Mouse (Mus musculus) E14TG2a.4 (cell line): Measurements from ENCODE around the gene Dnah7a.
"Not testable (repeated sequence)": the region's sequence is repeated elsewhere in the genome, so short reads cannot be mapped to it uniquely, and the experiment has no call there.

Source experiments
- H3K27me3 ChIP-seq: 2 replicates; pipeline ENCODE4 v1.6.1; 2014; ENCODE audit warnings: low read length, control low read depth; ENCODE audit not compliant: insufficient read depth
- H3K36me3 ChIP-seq: 2 replicates; pipeline ENCODE4 v1.6.1; 2014; ENCODE audit warnings: low read length, control low read depth; ENCODE audit not compliant: insufficient read depth
- H3K4me1 ChIP-seq: replicated peaks from 2 replicates; pipeline ENCODE4 v1.6.1; 2014; ENCODE audit warnings: low read depth, low read length, control low read depth
- H3K4me3 ChIP-seq: replicated peaks from 2 replicates; pipeline ENCODE4 v1.5.1; 2014; ENCODE audit warnings: mild to moderate bottlenecking, low read length
- H3K9me3 ChIP-seq: 2 replicates; pipeline ENCODE4 v1.6.1; 2014; ENCODE audit warnings: low read length, control low read depth
- CTCF ChIP-seq: conservative IDR thresholded peaks from 2 replicates; pipeline ENCODE4 v1.5.1; 2014; ENCODE audit warnings: low read length
- NANOG ChIP-seq: IDR thresholded peaks from 2 replicates; pipeline ENCODE4 v1.6.1; 2014; ENCODE audit warnings: borderline replicate concordance, low read length, mixed read lengths
- POU5F1 ChIP-seq: IDR thresholded peaks from 2 replicates; pipeline ENCODE4 v1.6.1; 2014; ENCODE audit warnings: low read length, borderline replicate concordance

Gene Dnah7a

DNA sequence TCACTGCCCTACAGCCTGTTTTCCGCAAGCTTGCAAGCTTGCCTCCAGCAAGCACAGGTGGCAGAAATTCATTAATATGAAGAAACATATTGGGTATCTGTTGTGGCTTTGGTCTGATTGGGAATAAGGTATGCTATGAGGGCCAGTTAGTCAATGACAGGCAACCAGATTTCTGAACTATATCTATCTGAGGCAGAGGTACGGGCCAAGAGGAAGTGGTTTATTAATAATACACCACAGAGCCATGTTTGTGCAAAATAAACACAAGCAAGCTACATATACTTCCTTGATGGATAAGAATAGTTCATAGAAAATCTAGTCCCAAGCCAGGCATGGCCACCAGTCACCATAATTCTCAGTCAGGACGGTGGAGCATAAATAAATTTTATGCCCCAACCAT lies 328.9 kb downstream of the Dnah7a start:
- TF ChIP-seq CTCF (no peak), NANOG (no peak), POU5F1 (no peak)

DNA sequence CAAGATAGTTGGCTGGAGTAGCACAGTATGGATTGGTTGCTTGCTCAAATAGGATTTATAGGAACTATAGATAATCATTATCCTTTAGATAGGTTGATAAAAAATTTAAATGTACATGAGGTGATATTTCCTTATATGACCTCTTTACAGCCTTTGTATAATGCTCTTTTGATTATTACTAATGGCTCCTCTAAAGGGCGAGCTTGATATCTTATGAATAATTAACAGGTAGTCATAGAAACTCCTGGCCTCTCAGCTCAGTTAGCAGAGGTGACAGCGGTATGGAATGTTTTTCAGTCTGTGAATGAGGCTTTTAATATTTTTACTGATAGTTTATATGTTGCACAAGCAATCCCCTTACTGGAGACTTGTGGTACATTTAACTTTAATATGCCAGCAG lies 330.6 kb downstream of the Dnah7a start:
- not testable (repeated sequence) for H3K36me3 ChIP-seq

More for the DNA sequence above, 328.9 kb downstream of the Dnah7a start:
- H3K36me3 ChIP-seq, result no peaks in the 10 kb centered on the region
- no peak overlapping the region for H3K4me3 ChIP-seq
- H3K4me1 ChIP-seq, result no peaks in the 10 kb centered on the region
- H3K27me3 ChIP-seq, result no peaks in the 10 kb centered on the region
- peaks cover 35% of the 10 kb centered on the region for H3K9me3 ChIP-seq

DNA sequence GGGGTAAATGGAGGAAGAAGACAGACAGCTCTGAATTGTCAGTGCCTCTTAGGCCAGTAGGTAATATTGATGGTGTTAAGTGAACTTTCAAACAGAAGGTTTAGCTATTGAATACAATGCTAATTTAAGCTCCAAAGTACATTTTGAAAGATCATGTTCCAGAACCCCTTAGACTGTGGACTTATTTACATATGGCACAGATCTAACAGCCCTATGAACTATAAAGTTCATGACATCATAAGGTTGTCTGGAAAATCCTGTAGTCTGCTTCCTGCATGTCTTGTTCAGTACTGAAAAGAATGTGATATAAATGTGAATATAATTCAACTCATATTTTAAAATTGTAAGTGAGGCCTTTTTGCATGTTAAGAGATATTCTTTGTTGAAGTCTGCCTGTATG lies 347.6 kb downstream of the Dnah7a start:
- Histone ChIP-seq H3K4me1 (no peaks in the 10 kb centered on the region), H3K9me3 (no peaks in the 10 kb centered on the region), H3K27me3 (no peaks in the 10 kb centered on the region), H3K4me3 (no peak overlapping the region), H3K36me3 (no peaks in the 10 kb centered on the region)
- TF ChIP-seq CTCF, result no peak
- no peak for TF ChIP-seq NANOG
- TF ChIP-seq POU5F1, result no peak

More for the DNA sequence above, 330.6 kb downstream of the Dnah7a start:
- H3K4me3 ChIP-seq, H3K27me3 ChIP-seq, H3K4me1 ChIP-seq: not testable (repeated sequence)
- peaks cover 52% of the 10 kb centered on the region for H3K9me3 ChIP-seq

DNA sequence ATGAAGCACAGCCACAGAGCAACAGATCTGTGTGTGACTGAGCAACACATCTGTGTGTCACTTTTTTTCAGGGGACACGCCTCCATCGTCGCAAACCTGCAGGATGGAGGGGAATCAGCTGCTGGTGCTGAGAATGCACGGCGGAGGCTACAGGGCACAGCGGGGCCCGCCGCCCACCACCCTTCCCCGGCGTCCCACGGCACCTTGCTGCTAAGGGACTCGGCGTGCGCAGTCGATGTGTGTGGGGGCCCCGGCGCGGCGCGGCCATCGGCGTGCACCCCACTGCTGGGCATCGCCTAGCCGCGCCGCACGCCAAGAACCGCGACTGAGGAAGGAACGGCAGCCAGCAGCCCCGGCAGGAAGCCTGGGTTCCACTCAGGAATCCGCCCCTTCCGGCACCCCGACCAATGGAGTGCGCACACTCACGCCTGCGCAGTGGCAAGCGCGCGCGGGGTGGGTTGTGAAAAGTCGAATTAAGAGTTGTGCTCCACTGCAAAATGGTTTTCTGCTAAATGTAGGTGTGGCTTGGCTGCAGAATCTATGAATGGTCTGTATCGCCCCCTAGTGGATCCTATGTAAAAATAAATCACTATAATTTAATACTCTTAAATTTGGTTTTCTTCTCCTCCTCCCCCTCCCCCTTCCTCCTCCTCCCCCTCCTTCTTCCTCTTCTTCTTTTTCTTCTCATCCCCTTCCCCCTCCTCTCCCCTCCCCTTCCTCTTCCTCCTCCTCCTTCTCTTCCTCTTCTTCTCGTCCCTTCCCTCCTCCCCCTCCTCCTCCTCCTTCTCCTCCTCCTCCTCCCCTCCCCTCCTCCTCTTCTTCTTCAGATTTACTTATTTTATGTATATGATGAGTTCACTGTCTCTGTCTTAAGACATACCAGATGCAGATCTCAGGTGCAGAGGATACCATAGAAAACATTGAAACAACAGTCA lies 354.0 kb downstream of the Dnah7a start, which contains the start of the genes Asdurf, Gm28551 and Asnsd1:
TSS of gene Asdurf (minus strand) at position 293 of the 935 bp plus-strand sequence.
TSS of gene Gm28551 (minus strand) at position 341 of the 935 bp plus-strand sequence.
TSS of gene Asnsd1 (minus strand) at position 426 of the 935 bp plus-strand sequence.
- Histone ChIP-seq H3K9me3 (peaks cover 5% of the 10 kb centered on the region; the same call in 1 of the 2 replicates), H3K4me3 (peak within 1 kb of the TSS; percentile 95), H3K27me3 (no peaks in the 10 kb centered on the region), H3K4me1 (peaks cover 9% of the 10 kb centered on the region), H3K36me3 (peaks cover 22% of the 10 kb centered on the region)
- no peak for TF ChIP-seq POU5F1
- TF ChIP-seq NANOG, result no peak
- TF ChIP-seq CTCF, result no peak
